Mouse (Mus musculus) CH12.LX (cell line): ENCODE measurements at regions not wholly inside any gene's neighbourhood (a gene's known extent, or its start where the extent isn't known, plus 50 kb on each side); places are given as distances from the start of the nearest gene placed in this dataset.

ENCODE experiments used
- BHLHE40 ChIP-seq: IDR thresholded peaks from 2 replicates; pipeline ENCODE4 v1.6.1; 2011; ENCODE audit warnings: mild to moderate bottlenecking, low read depth, low read length, improper control_type of control experiment
- EP300 ChIP-seq: IDR thresholded peaks from 2 replicates; pipeline ENCODE4 v1.6.1; 2011; ENCODE audit warnings: low read length, improper control_type of control experiment
- POLR2A ChIP-seq: IDR thresholded peaks from 2 replicates; pipeline ENCODE4 v1.6.1; 2011; ENCODE audit warnings: low read depth, mild to moderate bottlenecking, improper control_type of control experiment, low read length
- POLR2AphosphoS2 ChIP-seq: IDR thresholded peaks from 2 replicates; pipeline ENCODE4 v1.6.1; 2011; ENCODE audit warnings: low read depth, low read length, improper control_type of control experiment
- TBP ChIP-seq: conservative IDR thresholded peaks from 2 replicates; pipeline ENCODE4 v1.6.1; 2011; ENCODE audit warnings: low read depth, low read length, improper control_type of control experiment
- USF1 ChIP-seq: IDR thresholded peaks from 2 replicates; pipeline ENCODE4 v1.6.1; 2014; ENCODE audit warnings: low read depth, mild to moderate bottlenecking, inconsistent platforms, low read length, improper control_type of control experiment
- ZC3H11A ChIP-seq: IDR thresholded peaks from 2 replicates; pipeline ENCODE4 v1.6.1; 2012; ENCODE audit warnings: low read depth, mild to moderate bottlenecking, inconsistent platforms, low read length, improper control_type of control experiment

- no peak for TF ChIP-seq POLR2AphosphoS2
- no peak for TF ChIP-seq POLR2A
- TF ChIP-seq ZC3H11A = no peak
- TF ChIP-seq BHLHE40 = no peak
- no peak for TF ChIP-seq EP300
- TF ChIP-seq USF1 = no peak
- no peak for TF ChIP-seq TBP
Measured at GRCm38 (mm10) chr1:65538509-65538908, 256.7 kb downstream of the Pth2r start.
